Mouse (Mus musculus) olfactory bulb, adult 2 months (tissue): Measurements from ENCODE around the gene P3h3.
A peak's percentile ranks its signal among the peaks of the same experiment; 100 is the strongest.

ENCODE experiments used
- CTCF ChIP-seq: fragments of 200-500 bp; IDR thresholded peaks from 2 replicates; pipeline ENCODE4 v1.5.1; 2012; ENCODE audit warnings: low read depth, mild to moderate bottlenecking, low read length, moderate library complexity; ENCODE audit not compliant: insufficient read depth
- POLR2A ChIP-seq: fragments of 200-500 bp; IDR thresholded peaks from 2 replicates; pipeline ENCODE4 v1.6.1; 2012; ENCODE audit warnings: mild to moderate bottlenecking, low read depth, low read length, moderate library complexity; ENCODE audit not compliant: insufficient read depth

GRCm38 (mm10) chr6:124809052-124809774 lies 48.3 kb downstream of the P3h3 start:
- peak; percentile 30; the same call in 1 of the 2 replicates for TF ChIP-seq CTCF
- TF ChIP-seq POLR2A: 0 out of 2 replicates have a peak, but pooled peaks have one; percentile 24
